Mouse (Mus musculus) stomach, embryonic 16.5 days (tissue): ENCODE results near the gene Cdkl4. TPM values are rescaled to one million over a fixed set of nuclear protein-coding genes. Genes with fewer than 3 reads are reported as not detected.
A peak's percentile ranks its signal among the peaks of the same experiment; 100 is the strongest.

Experiments
- ATAC-seq: fragments of 200-750 bp; cut with Nextera tagmentation; 2 replicates; pipeline ENCODE4 v1.8.0; 2017; ENCODE audit warnings: moderate number of reproducible peaks, moderate TSS enrichment; ENCODE audit not compliant: insufficient read depth, low FRiP score
- H3K27ac ChIP-seq: fragments of 300-500 bp; sonication (generic); 2 replicates; pipeline ENCODE4 v1.5.1; 2014; ENCODE audit warnings: low read length
- H3K27me3 ChIP-seq: fragments of 300-500 bp; sonication (generic); 2 replicates; pipeline ENCODE4 v1.6.1; 2014; ENCODE audit warnings: low read length, control low read depth, mixed read lengths; ENCODE audit not compliant: control insufficient read depth, insufficient read depth
- H3K36me3 ChIP-seq: fragments of 300-500 bp; sonication (generic); 2 replicates; pipeline ENCODE4 v1.6.1; 2014; ENCODE audit warnings: low read length; ENCODE audit not compliant: control insufficient read depth, insufficient read depth
- H3K4me1 ChIP-seq: fragments of 300-500 bp; sonication (generic); 2 replicates; pipeline ENCODE4 v1.6.1; 2014; ENCODE audit warnings: low read length, control low read depth, mixed read lengths; ENCODE audit not compliant: control insufficient read depth, insufficient read depth
- H3K4me2 ChIP-seq: fragments of 300-500 bp; sonication (generic); 2 replicates; pipeline ENCODE4 v1.6.1; 2014; ENCODE audit warnings: low read depth, low read length, mixed read lengths
- H3K4me3 ChIP-seq: fragments of 300-500 bp; sonication (generic); replicated peaks from 2 replicates; pipeline ENCODE4 v1.5.1; 2014; ENCODE audit warnings: mild to moderate bottlenecking, low read length
- H3K9ac ChIP-seq: fragments of 300-500 bp; sonication (generic); 2 replicates; pipeline ENCODE4 v1.6.1; 2014; ENCODE audit warnings: low read length
- H3K9me3 ChIP-seq: fragments of 300-500 bp; sonication (generic); replicated peaks from 2 replicates; pipeline ENCODE4 v1.6.1; 2016; ENCODE audit warnings: low read length, control low read depth; ENCODE audit not compliant: control insufficient read depth
- WGBS: fragments of 180-500 bp; shearing (Covaris S2); extraction: QIAGEN DNeasy Blood & Tissue Kit; methylation state at CpG from one replicate; pipeline ENCODE4 v1.1.7; 2014; 5-methylcytosine and 5-hydroxymethylcytosine counted together
- polyA plus RNA-seq: library from polyadenylated mRNA; unstranded; fragments of >200 nt; fragmentation: Nextera tagmentation; extraction: Ambion mirVana; gene quantifications from 2 replicates; pipeline ENCODE4 v1.2.1, GENCODE M21; 2015

Gene Cdkl4
- polyA plus RNA-seq, 1 experiment from 2014 or later: 0.26 TPM

DNA sequence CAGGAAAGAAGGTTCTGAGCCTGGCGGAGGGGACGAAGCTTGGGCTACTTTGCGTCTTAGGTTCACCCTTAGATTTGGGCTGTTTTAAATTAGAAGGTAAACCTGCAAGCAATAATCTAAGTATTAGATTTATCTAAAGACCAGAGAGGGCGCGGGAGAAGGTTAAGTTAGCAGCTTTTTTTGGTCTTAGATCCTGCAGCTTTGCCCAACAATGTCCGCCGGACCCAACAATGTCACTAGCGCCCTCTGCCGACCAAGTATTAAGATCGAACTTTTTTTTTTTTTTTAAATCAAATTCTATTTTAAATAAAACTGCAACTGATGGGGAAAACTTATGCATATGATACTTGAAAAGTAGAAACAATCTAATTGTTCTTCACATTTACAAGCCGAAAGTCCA is 18.6 kb downstream of the Cdkl4 start:
- H3K9me3 ChIP-seq: no peaks in the 10 kb centered on the region
- H3K9ac ChIP-seq: no peak overlapping the region
- H3K27ac ChIP-seq: no peak overlapping the region
- H3K4me2 ChIP-seq: no peak overlapping the region
- no peak for ATAC-seq
- H3K36me3 ChIP-seq: no peaks in the 10 kb centered on the region
- no peaks in the 10 kb centered on the region for H3K27me3 ChIP-seq
- H3K4me3 ChIP-seq: no peak overlapping the region
- H3K4me1 ChIP-seq: no peaks in the 10 kb centered on the region
- WGBS: 36% methylated on average over 11 of the region's 11 CpGs

- no peak for ATAC-seq
- H3K27ac ChIP-seq: no peak overlapping the region
- no peak overlapping the region for H3K4me2 ChIP-seq
- H3K4me3 ChIP-seq: no peak overlapping the region
- H3K36me3 ChIP-seq: no peaks in the 10 kb centered on the region
- 65% methylated on average over 14 of the region's 14 CpGs for WGBS
- no peaks in the 10 kb centered on the region for H3K4me1 ChIP-seq
- H3K9me3 ChIP-seq: no peaks in the 10 kb centered on the region
- H3K27me3 ChIP-seq: no peaks in the 10 kb centered on the region
- H3K9ac ChIP-seq: no peak overlapping the region
Measured at GRCm38 (mm10) chr17:80558583-80558982, 19.0 kb downstream of the Cdkl4 start.

DNA sequence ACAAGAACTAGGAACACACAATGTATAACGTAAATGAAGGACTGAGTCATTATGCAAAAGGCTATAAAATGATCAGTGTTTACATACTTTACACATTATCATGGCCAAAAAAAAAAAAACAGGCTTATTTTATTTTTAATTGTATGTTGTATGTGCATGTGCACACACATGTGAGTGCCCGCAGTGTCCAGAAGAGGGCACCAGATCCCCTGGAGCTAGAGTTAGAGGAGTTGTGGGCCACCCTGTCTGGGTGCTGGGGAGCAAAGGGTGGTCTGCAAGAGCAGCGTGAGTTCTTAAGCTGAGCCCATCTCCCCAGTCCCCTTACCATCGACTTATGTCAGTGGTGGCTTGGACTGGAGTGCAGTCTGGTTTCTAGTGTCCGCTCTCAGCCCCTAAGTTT is 20.2 kb downstream of the Cdkl4 start:
- Histone ChIP-seq H3K9me3 (no peaks in the 10 kb centered on the region), H3K36me3 (no peaks in the 10 kb centered on the region), H3K27me3 (no peaks in the 10 kb centered on the region), H3K4me1 (no peaks in the 10 kb centered on the region), H3K4me2 (no peak overlapping the region), H3K9ac (no peak overlapping the region), H3K4me3 (no peak overlapping the region), H3K27ac (no peak overlapping the region)
- no peak for ATAC-seq
- WGBS: 93% methylated on average over 5 of the region's 5 CpGs

DNA sequence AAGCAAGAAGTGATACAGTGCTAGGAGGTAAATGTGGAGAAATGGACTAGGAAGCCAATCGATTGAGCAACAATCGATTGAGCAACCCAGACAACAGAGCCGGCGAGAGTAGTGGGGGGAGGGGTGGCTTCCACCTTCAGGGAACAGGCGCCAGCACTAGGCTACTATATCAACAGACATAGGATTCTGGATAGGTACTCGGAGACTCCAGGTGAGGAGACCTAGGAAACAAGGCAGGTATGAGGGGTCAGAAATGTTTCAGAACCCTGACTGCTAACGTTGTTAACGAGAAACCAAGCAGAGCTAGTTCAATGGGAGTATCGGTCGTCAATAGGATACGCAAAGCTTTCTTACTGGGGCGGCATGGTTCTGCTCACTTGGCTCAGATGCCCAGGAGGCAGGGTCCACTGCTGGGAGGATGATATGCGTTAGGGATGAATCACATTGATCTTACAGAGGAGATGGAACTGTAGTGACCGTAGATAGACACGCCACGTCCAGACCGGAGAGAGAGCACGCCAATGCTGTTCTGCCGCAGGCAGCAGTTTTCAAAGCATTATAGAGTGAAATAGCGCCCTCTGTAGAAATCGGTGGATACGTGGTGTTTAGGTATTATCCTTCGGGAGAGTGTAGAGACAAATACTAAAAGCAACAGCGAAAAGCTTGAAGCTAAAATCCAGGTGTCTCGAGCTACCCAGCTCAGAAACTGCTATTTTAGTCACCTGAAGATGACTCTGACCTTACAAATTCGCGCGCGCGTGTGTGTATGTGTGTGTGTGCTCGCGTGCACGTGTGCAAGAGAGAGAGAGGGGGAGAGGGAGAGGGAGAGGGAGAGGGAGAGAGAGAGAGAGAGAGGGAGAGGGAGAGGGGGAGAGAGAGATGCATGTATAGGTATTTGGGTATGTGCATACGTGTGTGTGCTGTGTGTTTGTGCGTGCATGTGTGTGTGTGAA is 24.0 kb downstream of the Cdkl4 start:
- peak; percentile 88 for ATAC-seq
- H3K9ac ChIP-seq: peak overlapping the region; percentile 71
- 6% methylated on average over 35 of the region's 35 CpGs for WGBS

DNA sequence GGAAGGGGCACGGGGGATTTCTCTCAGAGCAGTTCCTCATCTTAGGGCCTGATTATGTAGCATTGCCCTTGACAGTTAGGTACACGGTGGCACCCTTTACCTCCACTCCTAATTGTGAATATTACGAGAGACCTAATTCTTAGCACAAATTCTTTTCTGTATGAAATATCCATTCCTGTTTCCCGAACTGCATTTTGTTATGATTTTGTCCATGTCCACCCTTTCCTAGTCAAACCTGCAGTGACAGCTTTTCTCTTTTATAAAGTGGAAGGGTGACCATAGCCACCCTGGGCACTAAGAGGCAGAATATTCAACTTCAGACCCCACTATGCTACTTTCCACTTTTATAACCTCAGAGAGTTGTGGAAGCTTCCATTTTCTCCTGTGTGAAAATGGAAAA is 25.0 kb downstream of the Cdkl4 start:
- whole genome bisulfite sequencing: 67% methylated on average over 4 of the region's 4 CpGs
- Histone ChIP-seq H3K4me2 (peak overlapping the region; percentile 67; the same call in 1 of the 2 replicates), H3K27ac (no peak overlapping the region), H3K36me3 (no peaks in the 10 kb centered on the region), H3K9ac (no peak overlapping the region), H3K9me3 (no peaks in the 10 kb centered on the region), H3K4me1 (no peaks in the 10 kb centered on the region), H3K4me3 (no peak overlapping the region), H3K27me3 (no peaks in the 10 kb centered on the region)
- no peak for ATAC-seq

More for the DNA sequence above, 24.0 kb downstream of the Cdkl4 start:
- peak overlapping the region; percentile 67 for H3K4me2 ChIP-seq
- peak overlapping the region; percentile 70 for H3K4me3 ChIP-seq
- no peaks in the 10 kb centered on the region for H3K9me3 ChIP-seq
- H3K4me1 ChIP-seq: no peaks in the 10 kb centered on the region
- H3K27ac ChIP-seq: 0 out of 2 replicates have a peak overlapping the region, but pooled peaks have one; percentile 21
- H3K27me3 ChIP-seq: no peaks in the 10 kb centered on the region
- no peaks in the 10 kb centered on the region for H3K36me3 ChIP-seq

- Histone ChIP-seq H3K36me3 (no peaks in the 10 kb centered on the region), H3K4me3 (no peak overlapping the region), H3K27me3 (no peaks in the 10 kb centered on the region), H3K9ac (no peak overlapping the region), H3K27ac (no peak overlapping the region), H3K4me2 (no peak overlapping the region), H3K4me1 (no peaks in the 10 kb centered on the region), H3K9me3 (no peaks in the 10 kb centered on the region)
- ATAC-seq: no peak
- 82% methylated on average over 15 of the region's 15 CpGs for WGBS
Measured at GRCm38 (mm10) chr17:80550981-80551380, 26.6 kb downstream of the Cdkl4 start.

DNA sequence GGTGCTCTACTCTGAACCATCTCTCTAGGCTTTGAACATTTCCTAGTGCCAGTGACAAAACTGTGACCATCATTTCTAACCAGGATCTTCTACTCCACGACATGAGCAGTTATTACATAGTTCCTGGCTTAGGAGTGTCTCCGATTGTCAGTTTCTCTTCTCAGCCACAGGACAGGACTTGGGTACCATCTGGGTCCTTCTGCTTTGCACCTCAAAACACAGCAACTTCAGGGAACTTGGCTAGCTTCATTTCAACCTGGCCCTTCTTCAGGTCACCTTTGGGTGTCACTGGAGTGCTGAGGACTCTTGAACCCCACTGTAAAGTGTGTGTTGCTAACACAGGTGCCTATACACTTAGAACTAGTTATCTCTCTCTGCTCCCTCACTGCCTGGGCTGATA is 30.8 kb downstream of the Cdkl4 start:
- no peaks in the 10 kb centered on the region for H3K4me1 ChIP-seq
- no peaks in the 10 kb centered on the region for H3K36me3 ChIP-seq
- no peak overlapping the region for H3K4me3 ChIP-seq
- no peak overlapping the region for H3K9ac ChIP-seq
- no peaks in the 10 kb centered on the region for H3K27me3 ChIP-seq
- H3K27ac ChIP-seq: no peak overlapping the region
- H3K4me2 ChIP-seq: no peak overlapping the region
- WGBS: 83% methylated on average over 2 of the region's 2 CpGs
- no peaks in the 10 kb centered on the region for H3K9me3 ChIP-seq
- ATAC-seq: no peak

GRCm38 (mm10) chr17:80546227-80546626 is 31.4 kb downstream of the Cdkl4 start:
- Histone ChIP-seq H3K9ac (no peak overlapping the region), H3K4me1 (no peaks in the 10 kb centered on the region), H3K4me3 (no peak overlapping the region), H3K36me3 (no peaks in the 10 kb centered on the region), H3K4me2 (no peak overlapping the region), H3K27ac (no peak overlapping the region), H3K9me3 (no peaks in the 10 kb centered on the region), H3K27me3 (no peaks in the 10 kb centered on the region)
- WGBS: 88% methylated on average over 8 of the region's 8 CpGs
- no peak for ATAC-seq

DNA sequence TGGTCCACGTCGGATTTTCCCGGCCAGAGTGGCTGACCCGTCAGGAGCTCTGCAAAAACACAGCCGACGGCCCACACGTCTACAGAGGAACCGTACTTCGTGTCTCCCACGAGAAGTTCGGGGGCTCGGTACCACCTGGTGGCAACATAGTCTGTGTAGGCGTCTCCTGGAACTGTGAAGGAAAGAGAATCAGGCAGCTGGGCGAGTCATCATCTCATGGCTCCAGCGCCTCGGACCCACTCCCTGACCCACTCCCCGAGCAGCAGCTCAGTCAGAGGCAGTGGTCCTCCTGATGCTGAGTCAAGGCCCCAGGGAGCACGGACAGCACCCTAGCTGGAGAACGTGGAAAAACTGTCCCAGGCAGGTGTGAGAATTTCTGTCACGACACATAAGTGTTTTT is 34.0 kb downstream of the Cdkl4 start:
- Histone ChIP-seq H3K27ac (no peak overlapping the region), H3K27me3 (no peaks in the 10 kb centered on the region), H3K4me1 (no peaks in the 10 kb centered on the region), H3K9me3 (no peaks in the 10 kb centered on the region), H3K9ac (no peak overlapping the region), H3K4me2 (no peak overlapping the region), H3K36me3 (no peaks in the 10 kb centered on the region), H3K4me3 (no peak overlapping the region)
- ATAC-seq: no peak
- WGBS: 84% methylated on average over 20 of the region's 20 CpGs
